In genomic region chr11:79183400-79183799, GRCm38 (mm10) we compare ENCODE assay signal across 22 mouse cellular contexts.
"Had no signal": no experiment of that assay in that cellular context is flagged by ENCODE, and none has a peak within 500 bp of the region (broad histone marks: within the 10 kb centered on the region; RNA-seq: fewer than 3 reads in every experiment).

No protein-coding gene starts in this region.

- H3K4me3 ChIP-seq: heart, adult 2 months; heart, embryonic 13.5 days; heart, embryonic 15.5 days; hindbrain, embryonic 12.5 days; kidney, embryonic 15.5 days; limb, embryonic 13.5 days; limb, embryonic 15.5 days; liver, embryonic 12.5 days had no signal

- DNase-seq: gastrocnemius, postnatal 14 days; gastrocnemius, postnatal 36 days; kidney, adult 11 months; kidney, adult 2 months; kidney, adult 9 months; kidney, postnatal 14 days; kidney, postnatal 36 days; left cerebral cortex, postnatal 4 days had no signal

- H3K9ac ChIP-seq: forebrain, postnatal 0 days; heart, embryonic 13.5 days; heart, embryonic 15.5 days; hindbrain, embryonic 12.5 days; hindbrain, embryonic 14.5 days; kidney, embryonic 15.5 days; limb, embryonic 13.5 days; limb, embryonic 15.5 days; liver, embryonic 12.5 days had no signal

- H3K9me3 ChIP-seq: heart, embryonic 13.5 days; heart, embryonic 15.5 days; hindbrain, embryonic 12.5 days; kidney, embryonic 15.5 days; limb, embryonic 13.5 days; limb, embryonic 15.5 days; liver, embryonic 12.5 days had no signal

- H3K4me1 ChIP-seq: hindbrain, embryonic 12.5 days; kidney, embryonic 15.5 days; liver, embryonic 12.5 days had no signal

- H3K36me3 ChIP-seq: heart, embryonic 13.5 days; heart, embryonic 15.5 days; hindbrain, embryonic 12.5 days; kidney, embryonic 15.5 days; limb, embryonic 13.5 days; limb, embryonic 15.5 days; liver, embryonic 12.5 days had no signal

- ATAC-seq: hindbrain, embryonic 16.5 days; inflammation-experienced regulatory T-cells, adult 6 months; liver, embryonic 12.5 days had no signal

- H3K27ac ChIP-seq: heart, adult 2 months; heart, embryonic 13.5 days; heart, embryonic 15.5 days; hindbrain, embryonic 12.5 days; hindbrain, embryonic 14.5 days; kidney, embryonic 15.5 days; kidney, postnatal 0 days; limb, embryonic 13.5 days; limb, embryonic 15.5 days; liver, embryonic 12.5 days had no signal

- H3K4me2 ChIP-seq: heart, embryonic 11.5 days; heart, embryonic 13.5 days; heart, embryonic 15.5 days; hindbrain, embryonic 12.5 days; hindbrain, embryonic 14.5 days; kidney, embryonic 15.5 days; limb, embryonic 13.5 days; limb, embryonic 15.5 days; liver, embryonic 12.5 days had no signal

- H3K27me3 ChIP-seq: heart, embryonic 13.5 days; heart, embryonic 15.5 days; hindbrain, embryonic 12.5 days; kidney, embryonic 15.5 days; limb, embryonic 13.5 days; limb, embryonic 15.5 days had no signal
